Mouse (Mus musculus) thymus, postnatal 36 days (tissue): ENCODE results near the gene Aldh3b1.
A peak's percentile ranks its signal among the peaks of the same experiment; 100 is the strongest.

Experiments used
- DNase-seq, 2 experiments: peaks; one replicate each; pipeline ENCODE4 v3.0.0; 2022; ENCODE audit warnings: mixed read lengths in 2 of 2

Aldh3b1 gene

GRCm38 (mm10) chr19:3942986-3943735 is 13.6 kb upstream of the Aldh3b1 start:
- DNase-seq: peak; percentile 63 to 68

GRCm38 (mm10) chr19:3942315-3942714 is 12.7 kb upstream of the Aldh3b1 start:
- DNase-seq: no peak

GRCm38 (mm10) chr19:3935896-3936850 is 6.6 kb upstream of the Aldh3b1 start:
- peak; percentile 60 to 64 for DNase-seq

GRCm38 (mm10) chr19:3935032-3935895 is 5.7 kb upstream of the Aldh3b1 start, which contains the start of gene Unc93b1:
Unc93b1 (plus strand) TSS chr19:3935186.
- DNase-seq: peak in 1 of 2 experiments; percentile 31

- DNase-seq: no peak
These were observed 2.1 kb upstream of the Aldh3b1 start for GRCm38 (mm10) chr19:3931716-3932115.

- DNase-seq: peak; percentile 51 to 74
These were observed 852 bp upstream of the Aldh3b1 start for GRCm38 (mm10) chr19:3930262-3931057.

GRCm38 (mm10) chr19:3928779-3929178 is 829 bp downstream of the Aldh3b1 start:
- no peak for DNase-seq

- no peak for DNase-seq
These were observed 1.6 kb downstream of the Aldh3b1 start for GRCm38 (mm10) chr19:3927989-3928388.

- no peak for DNase-seq
These were observed 2.9 kb downstream of the Aldh3b1 start for GRCm38 (mm10) chr19:3926685-3927084.

- DNase-seq: no peak
These were observed 3.3 kb downstream of the Aldh3b1 start for GRCm38 (mm10) chr19:3926279-3926678.

- DNase-seq: no peak
These were observed 3.7 kb downstream of the Aldh3b1 start for GRCm38 (mm10) chr19:3925859-3926258.

GRCm38 (mm10) chr19:3924868-3925267 is 4.7 kb downstream of the Aldh3b1 start:
- no peak for DNase-seq

GRCm38 (mm10) chr19:3924190-3924589 is 5.4 kb downstream of the Aldh3b1 start:
- no peak for DNase-seq

- DNase-seq: peak in 1 of 2 experiments; percentile 51
These were observed 6.0 kb downstream of the Aldh3b1 start for GRCm38 (mm10) chr19:3923586-3923985.

GRCm38 (mm10) chr19:3922661-3923371 is 6.8 kb downstream of the Aldh3b1 start:
- DNase-seq: no peak

- no peak for DNase-seq
These were observed 9.7 kb downstream of the Aldh3b1 start for GRCm38 (mm10) chr19:3919928-3920327.

GRCm38 (mm10) chr19:3916727-3917126 is 12.9 kb downstream of the Aldh3b1 start:
- peak in 1 of 2 experiments; percentile 3 for DNase-seq

- no peak for DNase-seq
These were observed 15.1 kb downstream of the Aldh3b1 start for GRCm38 (mm10) chr19:3914535-3914934.

- DNase-seq: no peak
These were observed 15.9 kb downstream of the Aldh3b1 start for GRCm38 (mm10) chr19:3913692-3914091.

GRCm38 (mm10) chr19:3912337-3913204 is 17.0 kb downstream of the Aldh3b1 start, which contains the start of gene Ndufs8:
Ndufs8 (minus strand) TSS chr19:3912774.
- peak; percentile 89 to 92 for DNase-seq
